Mouse (Mus musculus): ENCODE measurements around the gene Gm4305. TPM values are rescaled to one million over a fixed set of nuclear protein-coding genes. Genes with fewer than 3 reads are reported as not detected.
"Not testable (repeated sequence)": the region's sequence is repeated elsewhere in the genome, so short reads cannot be mapped to it uniquely, and the experiment has no call there.

Gene Gm4305
- not detected in 2 replicates for polyA plus RNA-seq (2014; fragmentation: Nextera tagmentation; extraction: Ambion mirVana)

DNA sequence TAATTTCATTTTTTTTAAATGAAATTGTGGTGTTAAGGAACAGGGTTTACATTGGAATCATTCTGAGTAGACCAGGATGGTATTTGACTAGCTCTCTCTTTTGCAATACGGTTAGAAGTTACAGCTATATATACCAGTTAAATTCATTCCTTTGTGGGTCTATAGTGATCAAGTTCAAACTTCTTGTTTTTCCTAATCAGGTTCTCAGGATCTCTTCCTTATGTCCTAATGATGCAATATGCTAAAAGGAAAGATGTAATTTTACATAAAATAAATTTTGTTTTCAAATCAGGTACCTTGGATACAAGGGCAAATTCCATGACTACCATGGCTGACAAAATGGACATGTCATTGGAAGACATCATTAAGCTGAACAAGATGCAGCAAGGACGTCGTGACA lies at the start of gene Gm4305:
Gm4305 (plus strand) TSS at position 301 of the 400 bp plus-strand sequence.
- ATAC-seq (ENCODE audit: low FRiP score); H3K4me1 ChIP-seq (ENCODE audit: control insufficient read depth, insufficient read depth, low read length); H3K4me2 ChIP-seq; H3K27me3 ChIP-seq (ENCODE audit: control insufficient read depth, insufficient read depth, low read length); H3K9me3 ChIP-seq (ENCODE audit: control insufficient read depth, low read length); DNase-seq (ENCODE audit: low spot score, missing footprints); H3K4me3 ChIP-seq (ENCODE audit: low read depth, low read length); H3K36me3 ChIP-seq (ENCODE audit: control insufficient read depth, insufficient read depth, low read length); H3K9ac ChIP-seq (ENCODE audit: low read length); H3K27ac ChIP-seq (ENCODE audit: low read depth, low read length): not testable (repeated sequence)
- no CpG with 5 or more reads among the region's 3 CpGs for WGBS

DNA sequence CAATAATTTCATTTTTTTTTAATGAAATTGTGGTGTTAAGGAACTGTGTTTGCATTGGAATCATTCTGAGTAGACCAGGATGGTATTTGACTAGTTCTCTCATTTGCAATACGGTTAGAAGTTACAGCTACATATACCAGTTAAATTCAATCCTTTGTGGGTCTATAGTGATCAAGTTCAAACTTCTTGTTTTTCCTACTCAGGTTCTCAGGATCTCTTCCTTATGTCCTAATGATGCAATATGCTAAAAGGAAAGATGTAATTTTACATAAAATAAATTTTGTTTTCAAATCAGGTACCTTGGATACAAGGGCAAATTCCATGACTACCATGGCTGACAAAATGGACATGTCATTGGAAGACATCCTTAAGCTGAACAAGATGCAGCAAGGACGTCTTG lies 15.5 kb upstream of the Gm4305 start, which contains the start of gene Gm4301:
Gm4301 (plus strand) TSS at position 301 of the 400 bp plus-strand sequence.
- H3K9ac ChIP-seq (ENCODE audit: low read length); H3K27me3 ChIP-seq (ENCODE audit: control insufficient read depth, insufficient read depth, low read length); DNase-seq (ENCODE audit: low spot score, missing footprints); H3K36me3 ChIP-seq (ENCODE audit: control insufficient read depth, insufficient read depth, low read length); H3K27ac ChIP-seq (ENCODE audit: low read depth, low read length); H3K4me3 ChIP-seq (ENCODE audit: low read depth, low read length); H3K4me2 ChIP-seq; ATAC-seq (ENCODE audit: low FRiP score); H3K4me1 ChIP-seq (ENCODE audit: control insufficient read depth, insufficient read depth, low read length); H3K9me3 ChIP-seq (ENCODE audit: control insufficient read depth, low read length): not testable (repeated sequence)
- WGBS, result no CpG with 5 or more reads among the region's 2 CpGs

DNA sequence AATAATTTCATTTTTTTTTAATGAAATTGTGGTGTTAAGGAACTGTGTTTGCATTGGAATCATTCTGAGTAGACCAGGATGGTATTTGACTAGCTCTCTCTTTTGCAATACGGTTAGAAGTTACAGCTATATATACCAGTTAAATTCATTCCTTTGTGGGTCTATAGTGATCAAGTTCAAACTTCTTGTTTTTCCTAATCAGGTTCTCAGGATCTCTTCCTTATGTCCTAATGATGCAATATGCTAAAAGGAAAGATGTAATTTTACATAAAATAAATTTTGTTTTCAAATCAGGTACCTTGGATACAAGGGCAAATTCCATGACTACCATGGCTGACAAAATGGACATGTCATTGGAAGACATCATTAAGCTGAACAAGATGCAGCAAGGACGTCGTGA lies 10.4 kb upstream of the Gm4305 start, which contains the start of gene Gm4302:
Gm4302 (plus strand) TSS at position 301 of the 400 bp plus-strand sequence.
- not testable (repeated sequence) for H3K4me1 ChIP-seq (ENCODE audit: control insufficient read depth, insufficient read depth, low read length); ATAC-seq (ENCODE audit: low FRiP score); DNase-seq (ENCODE audit: low spot score, missing footprints); H3K9me3 ChIP-seq (ENCODE audit: control insufficient read depth, low read length); H3K9ac ChIP-seq (ENCODE audit: low read length); H3K4me2 ChIP-seq; H3K27ac ChIP-seq (ENCODE audit: low read depth, low read length); H3K36me3 ChIP-seq (ENCODE audit: control insufficient read depth, insufficient read depth, low read length); H3K4me3 ChIP-seq (ENCODE audit: low read depth, low read length); H3K27me3 ChIP-seq (ENCODE audit: control insufficient read depth, insufficient read depth, low read length)
- no CpG with 5 or more reads among the region's 3 CpGs for WGBS

DNA sequence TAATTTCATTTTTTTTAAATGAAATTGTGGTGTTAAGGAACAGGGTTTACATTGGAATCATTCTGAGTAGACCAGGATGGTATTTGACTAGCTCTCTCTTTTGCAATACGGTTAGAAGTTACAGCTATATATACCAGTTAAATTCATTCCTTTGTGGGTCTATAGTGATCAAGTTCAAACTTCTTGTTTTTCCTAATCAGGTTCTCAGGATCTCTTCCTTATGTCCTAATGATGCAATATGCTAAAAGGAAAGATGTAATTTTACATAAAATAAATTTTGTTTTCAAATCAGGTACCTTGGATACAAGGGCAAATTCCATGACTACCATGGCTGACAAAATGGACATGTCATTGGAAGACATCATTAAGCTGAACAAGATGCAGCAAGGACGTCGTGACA lies 5.2 kb upstream of the Gm4305 start, which contains the start of gene Gm4303:
Gm4303 (plus strand) TSS at position 301 of the 400 bp plus-strand sequence.
- H3K4me1 ChIP-seq (ENCODE audit: control insufficient read depth, insufficient read depth, low read length); H3K27ac ChIP-seq (ENCODE audit: low read depth, low read length); H3K9me3 ChIP-seq (ENCODE audit: control insufficient read depth, low read length); H3K27me3 ChIP-seq (ENCODE audit: control insufficient read depth, insufficient read depth, low read length); H3K4me2 ChIP-seq; H3K4me3 ChIP-seq (ENCODE audit: low read depth, low read length); ATAC-seq (ENCODE audit: low FRiP score); H3K36me3 ChIP-seq (ENCODE audit: control insufficient read depth, insufficient read depth, low read length); H3K9ac ChIP-seq (ENCODE audit: low read length); DNase-seq (ENCODE audit: low spot score, missing footprints): not testable (repeated sequence)
- WGBS, result no CpG with 5 or more reads among the region's 3 CpGs

DNA sequence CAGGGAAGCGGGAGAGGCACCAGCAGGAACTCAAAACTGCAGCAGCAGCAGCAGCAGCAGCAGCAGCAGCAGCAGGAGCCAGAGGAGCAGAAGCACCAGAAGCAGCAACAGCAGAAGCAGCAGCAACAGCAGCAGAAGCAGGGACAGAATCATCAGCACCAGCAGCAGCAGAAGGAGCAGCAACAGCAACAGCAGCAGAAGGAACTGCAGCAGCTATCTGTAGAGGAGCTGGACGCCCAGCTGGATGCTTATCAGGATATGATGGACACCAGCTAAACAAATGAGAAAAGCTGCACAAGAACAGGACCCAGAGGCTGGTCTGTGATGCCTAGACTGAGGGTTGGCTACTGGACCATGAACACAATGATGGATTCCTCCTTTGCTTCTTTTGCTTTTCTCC lies 5.9 kb downstream of the Gm4305 start:
- DNase-seq (ENCODE audit: low spot score, missing footprints); H3K4me1 ChIP-seq (ENCODE audit: control insufficient read depth, insufficient read depth, low read length); H3K27me3 ChIP-seq (ENCODE audit: control insufficient read depth, insufficient read depth, low read length); H3K27ac ChIP-seq (ENCODE audit: low read depth, low read length); H3K9me3 ChIP-seq (ENCODE audit: control insufficient read depth, low read length); ATAC-seq (ENCODE audit: low FRiP score); H3K36me3 ChIP-seq (ENCODE audit: control insufficient read depth, insufficient read depth, low read length); H3K9ac ChIP-seq (ENCODE audit: low read length); H3K4me2 ChIP-seq; H3K4me3 ChIP-seq (ENCODE audit: low read depth, low read length): not testable (repeated sequence)
- 79% methylated on average over 2 of the region's 2 CpGs for WGBS

DNA sequence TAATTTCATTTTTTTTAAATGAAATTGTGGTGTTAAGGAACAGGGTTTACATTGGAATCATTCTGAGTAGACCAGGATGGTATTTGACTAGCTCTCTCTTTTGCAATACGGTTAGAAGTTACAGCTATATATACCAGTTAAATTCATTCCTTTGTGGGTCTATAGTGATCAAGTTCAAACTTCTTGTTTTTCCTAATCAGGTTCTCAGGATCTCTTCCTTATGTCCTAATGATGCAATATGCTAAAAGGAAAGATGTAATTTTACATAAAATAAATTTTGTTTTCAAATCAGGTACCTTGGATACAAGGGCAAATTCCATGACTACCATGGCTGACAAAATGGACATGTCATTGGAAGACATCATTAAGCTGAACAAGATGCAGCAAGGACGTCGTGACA lies 10.1 kb downstream of the Gm4305 start, which contains the start of gene Gm4307:
Gm4307 (plus strand) TSS at position 301 of the 400 bp plus-strand sequence.
- not testable (repeated sequence) for H3K36me3 ChIP-seq (ENCODE audit: control insufficient read depth, insufficient read depth, low read length); H3K27me3 ChIP-seq (ENCODE audit: control insufficient read depth, insufficient read depth, low read length); H3K9ac ChIP-seq (ENCODE audit: low read length); DNase-seq (ENCODE audit: low spot score, missing footprints); H3K4me3 ChIP-seq (ENCODE audit: low read depth, low read length); H3K4me2 ChIP-seq; H3K4me1 ChIP-seq (ENCODE audit: control insufficient read depth, insufficient read depth, low read length); H3K9me3 ChIP-seq (ENCODE audit: control insufficient read depth, low read length); ATAC-seq (ENCODE audit: low FRiP score); H3K27ac ChIP-seq (ENCODE audit: low read depth, low read length)
- whole genome bisulfite sequencing, result no CpG with 5 or more reads among the region's 3 CpGs

DNA sequence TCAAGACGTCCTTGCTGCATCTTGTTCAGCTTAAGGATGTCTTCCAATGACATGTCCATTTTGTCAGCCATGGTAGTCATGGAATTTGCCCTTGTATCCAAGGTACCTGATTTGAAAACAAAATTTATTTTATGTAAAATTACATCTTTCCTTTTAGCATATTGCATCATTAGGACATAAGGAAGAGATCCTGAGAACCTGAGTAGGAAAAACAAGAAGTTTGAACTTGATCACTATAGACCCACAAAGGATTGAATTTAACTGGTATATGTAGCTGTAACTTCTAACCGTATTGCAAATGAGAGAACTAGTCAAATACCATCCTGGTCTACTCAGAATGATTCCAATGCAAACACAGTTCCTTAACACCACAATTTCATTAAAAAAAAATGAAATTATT lies 31.6 kb downstream of the Gm4305 start, which contains the start of gene Gm4312:
Gm4312 (minus strand) TSS at position 101 of the 400 bp plus-strand sequence.
- H3K27ac ChIP-seq (ENCODE audit: low read depth, low read length); H3K36me3 ChIP-seq (ENCODE audit: control insufficient read depth, insufficient read depth, low read length); H3K27me3 ChIP-seq (ENCODE audit: control insufficient read depth, insufficient read depth, low read length); H3K4me2 ChIP-seq; H3K9ac ChIP-seq (ENCODE audit: low read length); H3K4me3 ChIP-seq (ENCODE audit: low read depth, low read length); H3K9me3 ChIP-seq (ENCODE audit: control insufficient read depth, low read length); H3K4me1 ChIP-seq (ENCODE audit: control insufficient read depth, insufficient read depth, low read length); DNase-seq (ENCODE audit: low spot score, missing footprints); ATAC-seq (ENCODE audit: low FRiP score): not testable (repeated sequence)
- no CpG with 5 or more reads among the region's 2 CpGs for WGBS

Other genes starting within 250 kb of the Gm4305 start
- gene Gm4301, start 15.4 kb upstream of the Gm4305 start, polyA plus RNA-seq (2014; fragmentation: Nextera tagmentation; extraction: Ambion mirVana), result not detected in 2 replicates
- not detected in 2 replicates for gene Gm4302, start 10.3 kb upstream of the Gm4305 start, polyA plus RNA-seq (2014; fragmentation: Nextera tagmentation; extraction: Ambion mirVana)
- not detected in 2 replicates for gene Gm4303, start 5.1 kb upstream of the Gm4305 start, polyA plus RNA-seq (2014; fragmentation: Nextera tagmentation; extraction: Ambion mirVana)
- not detected in 2 replicates for gene Gm4307, start 10.2 kb downstream of the Gm4305 start, polyA plus RNA-seq (2014; fragmentation: Nextera tagmentation; extraction: Ambion mirVana)
- not detected in 2 replicates for gene Gm4312, start 31.5 kb downstream of the Gm4305 start, polyA plus RNA-seq (2014; fragmentation: Nextera tagmentation; extraction: Ambion mirVana)
- 18.7 and 20.4 TPM in 2 replicates for gene Tmtc3, start 136.3 kb downstream of the Gm4305 start, polyA plus RNA-seq (2014; fragmentation: Nextera tagmentation; extraction: Ambion mirVana)
- gene Cep290, start 136.5 kb downstream of the Gm4305 start, polyA plus RNA-seq (2014; fragmentation: Nextera tagmentation; extraction: Ambion mirVana), result 7.6 and 7.7 TPM in 2 replicates
- 13.7 and 15.4 TPM in 2 replicates for gene 4930430F08Rik, start 239.3 kb downstream of the Gm4305 start, polyA plus RNA-seq (2014; fragmentation: Nextera tagmentation; extraction: Ambion mirVana)
- gene 1700017N19Rik, start 239.4 kb downstream of the Gm4305 start, polyA plus RNA-seq (2014; fragmentation: Nextera tagmentation; extraction: Ambion mirVana), result not detected in 2 replicates

Measured in midbrain, embryonic 11.5 days (tissue).